Mouse (Mus musculus) WW6 (cell line): ENCODE measurements around the gene Zfp30.

Experiments used
- DNase-seq: peaks from one replicate; pipeline ENCODE4 v3.0.0-alpha.2; 2013; ENCODE audit warnings: low read depth, low spot score

The Zfp30 gene

DNA sequence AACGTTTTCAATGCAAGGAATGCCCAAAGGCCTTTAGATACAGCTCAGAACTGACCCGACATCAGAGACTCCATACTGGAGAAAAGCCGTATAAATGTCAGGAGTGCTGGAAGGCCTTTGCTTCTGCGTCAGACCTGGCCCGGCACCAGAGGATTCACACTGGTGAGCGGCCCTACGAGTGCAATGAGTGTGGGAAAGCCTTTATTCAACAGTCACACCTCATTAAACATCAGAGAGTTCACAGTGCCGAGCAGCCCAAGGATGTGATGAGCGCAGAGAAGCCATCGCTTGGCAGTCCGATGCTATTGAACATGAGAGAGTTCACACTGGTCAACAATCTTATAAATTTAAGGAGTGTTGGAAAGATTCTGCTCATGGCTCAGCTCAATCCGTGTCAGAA lies 46.0 kb downstream of the Zfp30 start:
- no peak for DNase-seq

DNA sequence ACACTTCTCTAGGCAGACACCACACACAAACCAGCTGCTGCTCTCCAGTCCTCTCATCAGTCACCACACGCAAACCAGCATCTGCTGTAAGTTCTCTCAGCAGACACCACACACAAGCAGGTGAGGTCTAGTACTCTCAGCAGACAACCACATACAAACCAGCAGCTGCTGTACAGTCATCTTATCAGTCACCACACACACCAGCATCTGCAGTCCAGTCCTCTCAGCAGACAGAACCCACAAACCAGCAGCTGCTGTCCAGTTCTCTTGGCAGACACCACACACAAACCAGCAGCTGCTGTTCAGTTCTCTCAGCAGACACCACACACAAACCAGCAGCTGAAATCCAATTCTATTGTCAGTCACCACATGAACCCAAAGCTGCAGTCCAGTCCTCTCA lies 53.0 kb downstream of the Zfp30 start:
- no peak for DNase-seq

DNA sequence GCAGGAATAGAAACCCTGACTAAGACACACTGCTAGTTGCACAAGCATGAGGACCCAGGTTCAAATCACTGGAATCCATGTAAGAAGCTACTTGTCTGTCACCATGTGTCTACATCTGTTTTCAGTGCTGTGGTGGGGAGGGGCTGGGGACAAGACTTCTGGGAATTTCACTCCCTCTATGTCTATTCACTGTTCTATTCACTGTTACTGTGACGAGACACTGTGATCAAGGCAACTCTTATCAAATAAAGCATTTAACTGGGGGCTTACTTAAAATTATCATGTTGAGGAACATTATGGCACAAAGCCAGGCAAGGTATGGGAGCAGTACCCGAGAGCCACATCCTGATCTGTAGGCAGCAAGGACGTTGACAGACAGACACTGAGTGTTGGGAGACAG lies 55.5 kb downstream of the Zfp30 start:
- DNase-seq, result no peak

DNA sequence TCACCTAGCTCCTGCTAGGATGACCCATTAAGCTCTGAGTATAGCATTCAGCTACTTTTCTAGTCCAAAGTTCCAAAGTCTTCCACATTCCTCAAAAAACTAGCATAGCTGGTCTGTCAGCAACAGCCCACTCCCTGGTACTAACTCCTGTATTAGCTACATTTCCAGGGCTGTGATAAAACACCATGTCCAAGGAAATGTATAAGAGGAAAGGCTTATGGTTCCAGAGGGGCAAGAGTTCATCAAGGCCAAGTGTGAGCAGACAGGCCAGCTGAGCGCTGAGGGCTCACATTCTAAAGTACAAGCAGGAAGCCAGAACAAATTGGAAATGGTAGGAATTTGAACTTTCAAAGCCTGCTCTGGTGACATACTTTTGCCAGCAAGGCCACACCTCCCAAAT lies 58.3 kb downstream of the Zfp30 start:
- no peak for DNase-seq
